Mouse (Mus musculus) erythroid progenitor cell, adult 5-6 weeks (primary cell): ENCODE measurements around the gene Rpp25l. TPM values are rescaled to one million over a fixed set of nuclear protein-coding genes. Genes with fewer than 3 reads are reported as not detected.

ENCODE experiments used
- ATAC-seq: replicated peaks from 2 replicates; pipeline ENCODE4 v1.8.0; 2016; ENCODE audit warnings: moderate number of reproducible peaks, mild to moderate bottlenecking, moderate TSS enrichment, inconsistent platforms; ENCODE audit not compliant: poor library complexity, low FRiP score, severe bottlenecking
- total RNA-seq, 2 experiments: library from RNA; stranded (forward) in 1 of 2; stranded (reverse) in 1 of 2; fragments of 150-400 nt in 1 of 2; fragments of 186-747, 209-891 nt in 1 of 2; gene quantifications; 2 replicates each; pipeline versions ENCODE4 v1.2.3 to v1.2.4; 2015 to 2017; ENCODE audit warnings: low replicate concordance in 2 of 2

The Rpp25l gene
- total RNA-seq, 2 experiments from 2014 or later: 2.9 to 22.6 TPM

- no peak for ATAC-seq
These were observed 36.9 kb downstream of the Rpp25l start for GRCm38 (mm10) chr4:41676248-41677005.

DNA sequence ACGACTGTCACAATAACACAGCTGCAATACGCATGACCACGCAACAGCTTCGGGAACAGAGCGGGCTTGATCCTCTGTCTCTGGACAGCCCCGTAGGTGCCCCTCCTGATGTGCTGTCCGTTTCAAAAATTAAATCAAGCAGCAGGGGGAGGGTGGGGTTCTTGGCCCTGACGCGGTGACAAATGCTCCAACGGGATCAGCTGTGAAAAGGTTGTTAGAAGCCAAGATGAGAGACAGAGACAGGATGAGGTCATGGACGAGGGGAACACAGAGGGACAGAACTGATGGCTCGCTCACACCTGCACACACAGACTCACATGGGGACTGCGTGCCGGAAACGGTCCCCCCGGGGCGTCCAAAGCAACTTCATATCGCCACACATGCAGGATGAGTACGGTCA, 40.1 kb downstream of the Rpp25l start:
- no peak for ATAC-seq

DNA sequence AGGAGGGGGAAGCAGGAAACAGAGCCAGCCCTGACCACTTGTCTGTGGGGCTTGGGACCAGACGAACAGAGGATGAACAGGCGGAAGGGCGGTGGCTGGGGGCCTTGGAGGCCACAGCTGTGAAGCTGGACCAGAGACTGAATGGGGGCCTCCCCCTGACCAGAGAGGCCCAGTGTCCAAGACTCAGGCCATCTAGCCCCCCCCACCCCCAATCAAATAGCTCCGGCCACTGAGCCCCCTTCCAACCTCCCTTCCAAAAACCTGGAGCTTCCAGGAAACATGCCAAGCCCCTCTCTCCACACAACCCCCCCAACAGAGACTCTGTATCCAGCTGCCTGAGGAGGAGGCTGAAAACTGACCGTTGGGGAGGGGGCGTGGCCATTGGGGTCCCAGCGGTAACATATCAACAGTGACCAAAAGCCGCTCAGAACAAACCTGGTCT, 40.8 kb downstream of the Rpp25l start:
- ATAC-seq: no peak

GRCm38 (mm10) chr4:41671963-41672480, 41.3 kb downstream of the Rpp25l start:
- ATAC-seq: no peak

DNA sequence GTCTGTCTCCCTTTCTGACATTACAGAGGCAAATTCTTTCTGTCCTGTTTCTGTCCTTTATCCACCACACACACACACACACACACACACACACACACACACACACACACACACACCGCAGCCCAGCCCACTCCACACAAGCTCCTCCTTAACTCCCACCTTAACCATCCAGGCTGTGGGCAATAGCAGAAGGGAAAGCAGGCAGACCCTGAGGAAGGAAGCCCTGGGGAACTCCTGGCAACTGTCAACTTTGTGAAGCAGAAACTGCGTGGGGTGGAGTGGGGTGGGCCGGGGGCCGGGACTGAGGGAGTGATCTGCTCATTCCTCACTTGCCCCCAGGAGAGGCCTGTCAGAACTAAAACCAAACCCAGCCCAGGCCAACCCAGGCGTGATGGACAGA, 41.8 kb downstream of the Rpp25l start:
- ATAC-seq: no peak

- no peak for ATAC-seq
These were observed 42.5 kb downstream of the Rpp25l start for GRCm38 (mm10) chr4:41670836-41671235.

DNA sequence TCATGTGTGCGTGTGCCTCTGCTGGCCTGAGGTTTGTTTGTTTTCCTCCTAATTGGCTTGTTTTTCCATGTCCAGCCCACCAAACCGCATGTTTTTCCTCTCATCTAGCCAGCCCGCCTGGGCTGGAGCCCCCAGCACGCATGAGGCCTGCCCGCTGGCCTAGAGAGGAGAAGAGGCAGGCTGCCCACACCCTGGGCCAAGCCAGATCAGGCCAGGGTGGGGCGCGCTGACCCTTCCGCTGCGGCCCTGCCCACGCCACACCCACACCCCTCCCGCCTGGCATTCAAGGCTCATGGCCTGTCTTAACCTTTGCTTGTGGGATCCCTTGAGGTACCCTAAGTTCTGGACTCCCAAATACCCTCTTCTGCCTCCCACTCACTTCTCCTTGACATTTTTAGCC, 46.7 kb downstream of the Rpp25l start:
- ATAC-seq: no peak

DNA sequence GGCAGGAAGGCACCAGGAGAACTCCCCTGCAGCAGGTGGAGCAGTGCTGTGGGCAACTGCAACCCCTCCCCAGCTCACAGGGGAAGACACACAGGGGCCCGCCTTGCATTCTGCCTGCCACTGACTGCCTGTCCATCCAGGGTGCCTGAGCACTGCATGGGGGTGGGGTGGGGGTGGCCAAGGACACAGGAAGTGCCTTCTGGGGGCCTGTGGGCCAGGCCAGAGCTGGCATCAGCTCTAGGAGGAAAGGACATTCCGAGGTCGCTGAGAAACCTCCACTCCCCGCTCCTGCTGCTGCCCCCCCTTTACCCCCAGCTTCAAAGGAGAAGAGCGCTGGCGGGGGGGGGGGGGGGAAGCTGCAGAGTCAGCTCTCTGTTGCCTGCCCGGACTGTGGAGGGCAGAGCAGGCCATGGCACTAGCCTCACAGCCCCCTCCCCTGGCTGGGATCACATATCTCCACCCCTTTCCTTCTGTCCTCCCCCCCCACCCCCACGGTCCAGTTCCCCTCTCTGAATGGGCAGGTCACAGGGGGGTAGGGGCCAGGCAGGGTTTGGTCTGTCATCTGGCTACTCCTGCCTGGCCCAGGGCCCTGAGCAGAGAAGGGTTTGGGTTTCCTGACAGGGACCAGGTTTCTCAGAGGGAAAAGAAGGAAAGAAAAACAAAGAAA, 48.2 kb downstream of the Rpp25l start:
- ATAC-seq: no peak

GRCm38 (mm10) chr4:41664533-41664932, 48.8 kb downstream of the Rpp25l start:
- ATAC-seq: no peak

DNA sequence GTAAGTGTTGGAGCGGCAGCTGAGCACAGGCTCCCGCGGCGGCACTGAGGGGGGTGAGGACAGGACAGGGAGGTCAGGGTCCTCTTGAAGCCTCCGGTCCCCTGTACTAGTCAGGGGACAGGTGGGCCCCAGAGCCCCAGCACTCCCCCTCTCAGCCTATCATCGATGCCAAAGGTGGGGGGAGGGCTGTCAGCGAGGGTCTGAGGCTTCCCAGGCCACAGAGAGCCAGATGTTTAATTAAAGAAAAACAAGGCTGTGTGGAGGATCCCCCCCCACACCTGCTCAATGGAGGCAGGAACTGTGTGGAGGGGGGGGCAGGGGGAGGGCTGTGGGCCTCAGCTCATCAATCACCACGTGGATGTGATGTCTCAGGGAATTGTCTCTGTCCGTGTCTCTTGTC, 49.7 kb downstream of the Rpp25l start:
- ATAC-seq: no peak

DNA sequence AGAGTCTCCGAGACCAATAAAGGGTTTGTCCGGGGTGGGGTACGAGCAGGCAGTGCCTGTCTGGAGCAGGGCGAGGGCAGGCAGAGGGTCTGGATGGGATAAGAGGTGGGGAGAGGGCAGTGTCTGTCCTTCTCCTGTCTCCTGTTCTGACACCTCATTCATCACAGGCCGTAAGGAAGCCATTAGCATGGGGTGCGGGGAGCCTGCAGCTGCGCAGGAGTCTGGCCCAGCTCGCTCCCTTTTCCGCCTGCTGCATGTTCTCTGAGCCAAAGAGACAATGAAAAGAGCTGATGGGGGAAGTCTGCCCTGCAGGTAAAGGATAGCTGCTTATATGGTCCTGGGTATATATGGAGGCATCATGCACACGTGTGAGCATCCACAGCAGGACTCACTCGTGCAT, 50.6 kb downstream of the Rpp25l start:
- no peak for ATAC-seq

Other genes with a start within 250 kb of the Rpp25l start
- 80.0 and 122 TPM in 2 replicates for gene Kif24, start 248.6 kb downstream of the Rpp25l start, total RNA-seq (2015; ENCODE audit: low replicate concordance)
- 92.7 and 96.0 TPM in 2 replicates for gene Kif24, start 248.6 kb downstream of the Rpp25l start, total RNA-seq (2017; ENCODE audit: low replicate concordance)
- 1.8 TPM in 1 of 2 replicates, not detected in the other for gene Nudt2, start 248.4 kb downstream of the Rpp25l start, total RNA-seq (2015; ENCODE audit: low replicate concordance)
- 18.2 TPM in 1 of 2 replicates, not detected in the other for gene Nudt2, start 248.4 kb downstream of the Rpp25l start, total RNA-seq (2017; ENCODE audit: low replicate concordance)
- not detected in 2 replicates for gene AI464131, start 210.5 kb downstream of the Rpp25l start, total RNA-seq (2015; ENCODE audit: low replicate concordance)
- gene AI464131, start 210.5 kb downstream of the Rpp25l start, total RNA-seq (2017; ENCODE audit: low replicate concordance): 0.45 TPM in 1 of 2 replicates, not detected in the other
- not detected in 2 replicates for gene 1110017D15Rik, start 196.2 kb downstream of the Rpp25l start, total RNA-seq (2015; ENCODE audit: low replicate concordance)
- not detected in 2 replicates for gene 1110017D15Rik, start 196.2 kb downstream of the Rpp25l start, total RNA-seq (2017; ENCODE audit: low replicate concordance)
- gene Fam219a, start 144.0 kb downstream of the Rpp25l start, total RNA-seq (2015; ENCODE audit: low replicate concordance): 1.1 TPM in 1 of 2 replicates, not detected in the other
- 0.39 and 0.45 TPM in 2 replicates for gene Fam219a, start 144.0 kb downstream of the Rpp25l start, total RNA-seq (2017; ENCODE audit: low replicate concordance)
- not detected in 2 replicates for gene Dnaic1, start 143.8 kb downstream of the Rpp25l start, total RNA-seq (2015; ENCODE audit: low replicate concordance)
- gene Dnaic1, start 143.8 kb downstream of the Rpp25l start, total RNA-seq (2017; ENCODE audit: low replicate concordance): not detected in 2 replicates
- not detected in 2 replicates for gene Enho, start 73.2 kb downstream of the Rpp25l start, total RNA-seq (2015; ENCODE audit: low replicate concordance)
- not detected in 2 replicates for gene Enho, start 73.2 kb downstream of the Rpp25l start, total RNA-seq (2017; ENCODE audit: low replicate concordance)
- not detected in 2 replicates for gene Cntfr, start 16.4 kb downstream of the Rpp25l start, total RNA-seq (2015; ENCODE audit: low replicate concordance)
- not detected in 2 replicates for gene Cntfr, start 16.4 kb downstream of the Rpp25l start, total RNA-seq (2017; ENCODE audit: low replicate concordance)
- 6.5 and 28.5 TPM in 2 replicates for gene Il11ra1, start 13.5 kb downstream of the Rpp25l start, total RNA-seq (2015; ENCODE audit: low replicate concordance)
- gene Il11ra1, start 13.5 kb downstream of the Rpp25l start, total RNA-seq (2017; ENCODE audit: low replicate concordance): 7.2 TPM in 1 of 2 replicates, not detected in the other
- gene Dctn3, start 9.6 kb upstream of the Rpp25l start, total RNA-seq (2015; ENCODE audit: low replicate concordance): 16.8 and 51.2 TPM in 2 replicates
- gene Dctn3, start 9.6 kb upstream of the Rpp25l start, total RNA-seq (2017; ENCODE audit: low replicate concordance): 18.4 and 33.0 TPM in 2 replicates
- not detected in 2 replicates for gene Arid3c, start 17.6 kb upstream of the Rpp25l start, total RNA-seq (2015; ENCODE audit: low replicate concordance)
- not detected in 2 replicates for gene Arid3c, start 17.6 kb upstream of the Rpp25l start, total RNA-seq (2017; ENCODE audit: low replicate concordance)
- 18.9 TPM in 1 of 2 replicates, not detected in the other for gene Galt, start 41.7 kb upstream of the Rpp25l start, total RNA-seq (2015; ENCODE audit: low replicate concordance)
- gene Galt, start 41.7 kb upstream of the Rpp25l start, total RNA-seq (2017; ENCODE audit: low replicate concordance): 1.3 and 3.9 TPM in 2 replicates
- 3.8 and 14.4 TPM in 2 replicates for gene Sigmar1, start 42.6 kb upstream of the Rpp25l start, total RNA-seq (2015; ENCODE audit: low replicate concordance)
- 4.2 and 7.3 TPM in 2 replicates for gene Sigmar1, start 42.6 kb upstream of the Rpp25l start, total RNA-seq (2017; ENCODE audit: low replicate concordance)
- 10.8 TPM in 1 of 2 replicates, not detected in the other for gene Ccl27a, start 60.7 kb upstream of the Rpp25l start, total RNA-seq (2015; ENCODE audit: low replicate concordance)
- 8.7 TPM in 1 of 2 replicates, not detected in the other for gene Ccl27a, start 60.7 kb upstream of the Rpp25l start, total RNA-seq (2017; ENCODE audit: low replicate concordance)
- gene Gm21541, start 190.1 kb upstream of the Rpp25l start, total RNA-seq (2015; ENCODE audit: low replicate concordance): not detected in 2 replicates
- gene Gm21541, start 190.1 kb upstream of the Rpp25l start, total RNA-seq (2017; ENCODE audit: low replicate concordance): not detected in 2 replicates
- gene Gm20878, start 228.0 kb upstream of the Rpp25l start, total RNA-seq (2015; ENCODE audit: low replicate concordance): not detected in 2 replicates
- gene Gm20878, start 228.0 kb upstream of the Rpp25l start, total RNA-seq (2017; ENCODE audit: low replicate concordance): 0.77 TPM in 1 of 2 replicates, not detected in the other